Mouse (Mus musculus): ENCODE measurements around the gene Mboat2. TPM values are rescaled to one million over a fixed set of nuclear protein-coding genes. Genes with fewer than 3 reads are reported as not detected.

The Mboat2 gene
- polyA plus RNA-seq, 1 experiment from 2014 or later = 49.0 TPM

DNA sequence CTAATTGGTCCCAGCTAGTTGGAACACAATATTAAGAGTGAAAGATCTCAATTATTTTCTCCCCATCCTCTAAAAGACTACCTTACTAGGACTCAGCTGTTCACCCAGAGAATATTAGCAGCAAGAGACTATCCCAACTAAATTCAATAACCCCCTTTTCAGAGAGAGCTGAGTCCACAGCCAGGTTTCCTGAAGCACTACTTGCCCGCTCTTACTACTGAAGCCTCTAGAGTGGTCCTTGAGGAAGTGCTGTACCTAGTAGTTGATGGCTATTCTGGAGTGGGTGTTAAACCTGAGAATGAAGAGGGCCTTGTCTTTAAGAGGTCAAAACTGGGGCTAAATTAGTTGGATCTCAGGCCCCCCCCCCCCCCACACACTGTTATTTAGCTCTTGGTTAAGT lies 593 bp upstream of the Mboat2 start:
- WGBS = 50% methylated on average over 1 of the region's 1 CpGs
- H3K36me3 ChIP-seq (ENCODE audit: control insufficient read depth, insufficient read depth, low read length) = no peaks in the 10 kb centered on the region
- no peaks in the 10 kb centered on the region for H3K27me3 ChIP-seq (ENCODE audit: control insufficient read depth, insufficient read depth, low read length)
- H3K9ac ChIP-seq (replicated peaks; ENCODE audit: low read depth, low read length) = peak overlapping the region; percentile 96
- ATAC-seq (ENCODE audit: insufficient number of reproducible peaks, insufficient read depth, low FRiP score, low read depth) = no peak
- peaks cover 23% of the 10 kb centered on the region; the same call in 1 of the 2 replicates for H3K4me1 ChIP-seq (ENCODE audit: control insufficient read depth, insufficient read depth, low read length)
- peak overlapping the region; percentile 54 for H3K4me2 ChIP-seq (replicated peaks; ENCODE audit: low read depth, low read length)
- no peak overlapping the region for H3K27ac ChIP-seq (ENCODE audit: low read length)
- no peaks in the 10 kb centered on the region for H3K9me3 ChIP-seq (ENCODE audit: control insufficient read depth, low read depth, low read length)
- peak overlapping the region; percentile 82 for H3K4me3 ChIP-seq (ENCODE audit: low read depth, low read length)

DNA sequence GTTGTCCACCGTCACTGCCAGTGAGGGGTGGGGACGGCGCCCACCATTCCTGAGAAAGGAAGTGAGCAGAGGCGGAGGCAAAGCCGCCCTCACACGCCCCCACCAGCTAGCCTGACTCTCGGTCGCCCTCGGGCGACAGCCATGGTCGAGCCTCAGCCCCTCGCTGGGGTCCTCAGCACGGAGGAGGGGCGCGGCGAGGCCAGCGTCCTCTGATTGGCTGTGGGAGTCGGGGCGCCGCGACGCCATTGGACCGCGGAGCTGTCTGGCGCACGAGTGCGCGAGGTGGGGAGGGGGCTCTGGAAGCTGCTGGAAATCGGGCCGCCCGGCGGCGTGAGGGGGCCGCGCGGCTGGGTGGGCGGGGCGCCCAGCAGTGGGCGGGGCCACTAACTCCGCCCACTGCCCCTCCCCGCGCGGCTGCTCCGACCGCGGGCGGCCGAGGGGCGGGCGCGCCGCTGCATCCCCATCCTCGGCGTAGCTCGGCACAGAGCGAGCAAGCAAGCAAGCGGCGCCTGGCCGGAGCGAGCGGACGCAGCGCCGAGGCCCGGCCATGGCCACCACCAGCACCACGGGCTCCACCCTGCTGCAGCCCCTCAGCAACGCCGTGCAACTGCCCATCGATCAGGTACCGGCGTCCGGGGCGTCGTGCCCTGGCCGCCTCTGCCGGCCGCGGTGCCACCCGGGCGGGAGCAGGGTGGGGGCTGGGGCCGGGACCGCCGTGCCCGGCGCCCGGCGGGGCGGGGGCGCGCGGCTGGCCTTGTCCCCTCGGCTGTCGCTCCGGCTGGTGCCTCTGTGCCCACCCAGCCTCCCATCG lies 679 bp downstream of the Mboat2 start:
- no peaks in the 10 kb centered on the region for H3K9me3 ChIP-seq (ENCODE audit: control insufficient read depth, low read depth, low read length)
- H3K4me2 ChIP-seq (replicated peaks; ENCODE audit: low read depth, low read length) = peak overlapping the region; percentile 78
- H3K9ac ChIP-seq (replicated peaks; ENCODE audit: low read depth, low read length) = peak overlapping the region; percentile 96
- H3K27ac ChIP-seq (ENCODE audit: low read length) = peak overlapping the region; percentile 92
- H3K27me3 ChIP-seq (ENCODE audit: control insufficient read depth, insufficient read depth, low read length) = no peaks in the 10 kb centered on the region
- peaks cover 23% of the 10 kb centered on the region; the same call in 1 of the 2 replicates for H3K4me1 ChIP-seq (ENCODE audit: control insufficient read depth, insufficient read depth, low read length)
- WGBS = under 1% methylated on average over 82 of the region's 95 CpGs
- H3K4me3 ChIP-seq (ENCODE audit: low read depth, low read length) = peak overlapping the region; percentile 82
- ATAC-seq (ENCODE audit: insufficient number of reproducible peaks, insufficient read depth, low FRiP score, low read depth) = peak; percentile 99
- H3K36me3 ChIP-seq (ENCODE audit: control insufficient read depth, insufficient read depth, low read length) = no peaks in the 10 kb centered on the region

- ATAC-seq (ENCODE audit: insufficient number of reproducible peaks, insufficient read depth, low FRiP score, low read depth) = no peak
- Histone ChIP-seq H3K9ac (replicated peaks; ENCODE audit: low read depth, low read length) (peak overlapping the region; percentile 73), H3K9me3 (ENCODE audit: control insufficient read depth, low read depth, low read length) (no peaks in the 10 kb centered on the region), H3K36me3 (ENCODE audit: control insufficient read depth, insufficient read depth, low read length) (no peaks in the 10 kb centered on the region), H3K4me3 (ENCODE audit: low read depth, low read length) (peak overlapping the region; percentile 82), H3K4me1 (ENCODE audit: control insufficient read depth, insufficient read depth, low read length) (peaks cover 23% of the 10 kb centered on the region; the same call in 1 of the 2 replicates), H3K27ac (ENCODE audit: low read length) (peak overlapping the region; percentile 75; the same call in 1 of the 2 replicates), H3K4me2 (replicated peaks; ENCODE audit: low read depth, low read length) (peak overlapping the region; percentile 78), H3K27me3 (ENCODE audit: control insufficient read depth, insufficient read depth, low read length) (no peaks in the 10 kb centered on the region)
- under 1% methylated on average over 32 of the region's 32 CpGs for WGBS
These were observed 1.3 kb downstream of the Mboat2 start for GRCm38 (mm10) chr12:24831964-24832427.

GRCm38 (mm10) chr12:24832438-24832837 lies 1.8 kb downstream of the Mboat2 start:
- WGBS = 14% methylated on average over 2 of the region's 2 CpGs
- Histone ChIP-seq H3K36me3 (ENCODE audit: control insufficient read depth, insufficient read depth, low read length) (no peaks in the 10 kb centered on the region), H3K27me3 (ENCODE audit: control insufficient read depth, insufficient read depth, low read length) (no peaks in the 10 kb centered on the region), H3K9me3 (ENCODE audit: control insufficient read depth, low read depth, low read length) (no peaks in the 10 kb centered on the region), H3K27ac (ENCODE audit: low read length) (no peak overlapping the region), H3K9ac (replicated peaks; ENCODE audit: low read depth, low read length) (peak overlapping the region; percentile 73; the same call in 1 of the 2 replicates), H3K4me1 (ENCODE audit: control insufficient read depth, insufficient read depth, low read length) (peaks cover 23% of the 10 kb centered on the region; the same call in 1 of the 2 replicates), H3K4me2 (replicated peaks; ENCODE audit: low read depth, low read length) (peak overlapping the region; percentile 78), H3K4me3 (ENCODE audit: low read depth, low read length) (peak overlapping the region; percentile 82)
- no peak for ATAC-seq (ENCODE audit: insufficient number of reproducible peaks, insufficient read depth, low FRiP score, low read depth)

GRCm38 (mm10) chr12:24837947-24838346 lies 7.3 kb downstream of the Mboat2 start:
- H3K4me1 ChIP-seq (ENCODE audit: control insufficient read depth, insufficient read depth, low read length) = peaks cover 33% of the 10 kb centered on the region
- no peak overlapping the region for H3K27ac ChIP-seq (ENCODE audit: low read length)

GRCm38 (mm10) chr12:24841115-24841879 lies 10.6 kb downstream of the Mboat2 start:
- Histone ChIP-seq H3K4me3 (ENCODE audit: low read depth, low read length) (no peak overlapping the region), H3K27me3 (ENCODE audit: control insufficient read depth, insufficient read depth, low read length) (no peaks in the 10 kb centered on the region), H3K4me1 (ENCODE audit: control insufficient read depth, insufficient read depth, low read length) (peaks cover 56% of the 10 kb centered on the region), H3K9ac (replicated peaks; ENCODE audit: low read depth, low read length) (no peak overlapping the region), H3K27ac (ENCODE audit: low read length) (peak overlapping the region; percentile 68; the same call in 1 of the 2 replicates), H3K36me3 (ENCODE audit: control insufficient read depth, insufficient read depth, low read length) (no peaks in the 10 kb centered on the region), H3K9me3 (ENCODE audit: control insufficient read depth, low read depth, low read length) (no peaks in the 10 kb centered on the region), H3K4me2 (replicated peaks; ENCODE audit: low read depth, low read length) (no peak overlapping the region)
- ATAC-seq (ENCODE audit: insufficient number of reproducible peaks, insufficient read depth, low FRiP score, low read depth) = no peak
- WGBS = 44% methylated on average over 9 of the region's 9 CpGs

More at GRCm38 (mm10) chr12:24837947-24838346, 7.3 kb downstream of the Mboat2 start:
- H3K27me3 ChIP-seq (ENCODE audit: control insufficient read depth, insufficient read depth, low read length) = no peaks in the 10 kb centered on the region
- H3K9me3 ChIP-seq (ENCODE audit: control insufficient read depth, low read depth, low read length) = no peaks in the 10 kb centered on the region
- H3K4me3 ChIP-seq (ENCODE audit: low read depth, low read length) = no peak overlapping the region
- no peaks in the 10 kb centered on the region for H3K36me3 ChIP-seq (ENCODE audit: control insufficient read depth, insufficient read depth, low read length)
- H3K9ac ChIP-seq (replicated peaks; ENCODE audit: low read depth, low read length) = no peak overlapping the region
- H3K4me2 ChIP-seq (replicated peaks; ENCODE audit: low read depth, low read length) = no peak overlapping the region
- ATAC-seq (ENCODE audit: insufficient number of reproducible peaks, insufficient read depth, low FRiP score, low read depth) = no peak
- 62% methylated on average over 2 of the region's 2 CpGs for WGBS

DNA sequence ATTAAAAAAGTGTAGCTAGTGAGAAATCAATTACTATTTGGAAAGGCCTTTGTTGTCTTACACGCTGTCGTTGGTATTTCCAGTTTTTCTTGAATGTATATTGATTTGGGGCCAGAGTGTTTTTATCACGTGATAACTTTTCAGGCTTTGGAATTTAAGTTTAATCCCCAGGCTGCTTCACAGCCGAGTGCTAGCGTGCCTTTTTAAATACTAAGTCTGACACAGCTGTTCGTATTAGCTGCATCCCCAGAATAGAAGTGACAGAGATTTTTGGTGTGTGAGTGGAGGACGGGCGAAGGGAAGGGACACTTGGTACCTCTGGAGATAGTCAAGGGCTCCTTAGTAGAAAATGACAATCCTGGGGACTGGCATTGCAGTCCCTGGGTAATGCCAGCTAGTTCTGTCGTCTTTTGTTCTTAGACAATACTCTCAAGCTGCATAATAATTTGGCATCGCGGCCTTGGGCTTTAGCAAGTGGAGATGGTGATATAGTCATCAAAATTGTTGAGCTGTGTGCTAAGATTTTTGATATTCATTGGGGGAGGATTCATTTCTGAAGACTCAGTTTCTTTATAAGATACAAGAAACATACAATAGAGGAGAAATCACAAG lies 11.7 kb downstream of the Mboat2 start:
- Histone ChIP-seq H3K9ac (replicated peaks; ENCODE audit: low read depth, low read length) (no peak overlapping the region), H3K4me3 (ENCODE audit: low read depth, low read length) (no peak overlapping the region), H3K4me1 (ENCODE audit: control insufficient read depth, insufficient read depth, low read length) (peaks cover 56% of the 10 kb centered on the region), H3K4me2 (replicated peaks; ENCODE audit: low read depth, low read length) (no peak overlapping the region; the same call in 1 of the 2 replicates), H3K9me3 (ENCODE audit: control insufficient read depth, low read depth, low read length) (no peaks in the 10 kb centered on the region), H3K27ac (ENCODE audit: low read length) (no peak overlapping the region), H3K36me3 (ENCODE audit: control insufficient read depth, insufficient read depth, low read length) (no peaks in the 10 kb centered on the region), H3K27me3 (ENCODE audit: control insufficient read depth, insufficient read depth, low read length) (no peaks in the 10 kb centered on the region)
- 43% methylated on average over 11 of the region's 11 CpGs for WGBS
- no peak for ATAC-seq (ENCODE audit: insufficient number of reproducible peaks, insufficient read depth, low FRiP score, low read depth)

Measured in stomach, embryonic 14.5 days (tissue).